Mouse (Mus musculus) cerebellum, adult 2 months (tissue): ENCODE data around the gene Arhgap10.
A peak's percentile ranks its signal among the peaks of the same experiment; 100 is the strongest.

Source experiments
- CTCF ChIP-seq: fragments of 200-500 bp; IDR thresholded peaks from 2 replicates; pipeline ENCODE4 v1.5.1; 2011; ENCODE audit warnings: low read depth, mild to moderate bottlenecking, control low read depth, low read length, moderate library complexity, borderline replicate concordance; ENCODE audit not compliant: insufficient read depth
- POLR2A ChIP-seq: fragments of 200-500 bp; IDR thresholded peaks from 2 replicates; pipeline ENCODE4 v1.6.1; 2011; ENCODE audit warnings: low read length, control low read depth, borderline replicate concordance; ENCODE audit not compliant: insufficient read depth

- no peak for TF ChIP-seq CTCF
- peak; percentile 90 for TF ChIP-seq POLR2A
These were observed 31.5 kb upstream of the Arhgap10 start, which contains the start of gene Prmt9 for GRCm38 (mm10) chr8:77549121-77549706.
